Mouse (Mus musculus): Measurements from ENCODE around the gene Zfp93.

DNA sequence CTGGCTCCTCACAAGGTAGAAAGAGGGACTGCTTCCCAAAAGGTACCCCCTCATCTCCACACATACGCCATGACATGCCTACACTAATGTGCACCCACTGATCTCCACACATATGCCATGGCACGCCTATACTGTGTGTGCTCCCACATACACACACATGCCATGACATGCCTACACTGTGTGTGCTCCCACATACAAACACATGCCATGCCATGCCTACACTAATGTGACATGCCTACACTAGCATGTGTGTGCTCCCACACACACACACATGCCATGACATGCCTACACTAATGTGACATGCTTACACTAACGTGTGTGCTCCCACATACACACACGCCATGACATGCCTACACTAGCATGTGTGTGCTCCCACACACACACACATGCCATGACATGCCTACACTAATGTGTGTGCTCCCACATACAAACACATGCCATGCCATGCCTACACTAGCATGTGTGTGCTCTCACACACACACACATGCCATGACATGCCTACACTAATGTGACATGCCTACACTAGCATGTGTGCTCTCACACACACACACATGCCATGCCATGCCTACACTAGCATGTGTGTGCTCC is 20.0 kb downstream of the Zfp93 start:
- no peak for TF ChIP-seq CTCF (conservative IDR thresholded peaks at IDR 0.05; ENCODE audit: low read length)
- no peak for TF ChIP-seq NANOG (IDR thresholded peaks at IDR 0.05; ENCODE audit: borderline replicate concordance, low read length)
